ENCODE assay signal across 10 mouse cellular contexts in the genomic region with DNA sequence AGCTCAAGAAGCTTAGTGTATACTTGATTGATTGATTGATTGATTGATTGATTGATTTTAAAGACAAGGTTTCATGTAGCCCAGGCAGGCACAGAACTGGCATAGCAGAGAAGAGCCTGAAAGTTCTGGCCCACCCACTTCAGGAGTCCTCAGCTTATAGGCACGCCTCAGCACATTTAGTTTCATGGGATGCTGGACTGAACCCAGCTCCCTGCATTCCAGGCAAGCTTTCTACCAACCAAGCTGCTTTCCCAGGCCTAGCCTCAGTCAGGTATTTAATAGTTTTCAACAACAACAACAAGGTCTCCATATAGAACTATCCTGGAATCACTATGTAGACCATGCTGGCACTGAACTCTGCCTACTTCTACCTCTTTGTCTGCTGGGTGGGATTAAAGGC. TPM values are rescaled to one million over a fixed set of nuclear protein-coding genes. Genes with fewer than 3 reads are reported as not detected.
DNase-seq lines count a peak whose midpoint lies in the region; TF ChIP-seq lines count a peak whose summit lies in the region.
"Had no signal": no experiment of that assay in that cellular context is flagged by ENCODE, and none has a peak within 500 bp of the region (broad histone marks: within the 10 kb centered on the region; RNA-seq: fewer than 3 reads in every experiment).

No protein-coding gene starts in this region.

- DNase-seq in gastrocnemius, adult 2 months, result no peak
- no peak for DNase-seq in gastrocnemius, postnatal 10 days
- no peak for DNase-seq in testis, postnatal 10 days (ENCODE audit: low spot score)
- DNase-seq in kidney, postnatal 25 days, result peak; percentile 59 to 72
- no peak for DNase-seq in cerebellum, adult 8-10 months
- no peak for DNase-seq in layer of hippocampus, adult 9-10 months (ENCODE audit: low spot score)
- no peak for DNase-seq in lung, postnatal 36 days
- DNase-seq: adrenal gland, postnatal 25 days; right cerebral cortex, postnatal 4 days had no signal

- H3K4me1 ChIP-seq in testis, adult 2 months (ENCODE audit: control insufficient read depth, insufficient read depth, low read length), result peaks cover 10% of the 10 kb centered on the region

- no peak overlapping the region for H3K4me3 ChIP-seq in gastrocnemius, adult 2 months
- H3K4me3 ChIP-seq in testis, adult 2 months (ENCODE audit: control insufficient read depth, low read depth, low read length), result peak overlapping the region; percentile 82; the same call in 1 of the 2 replicates

- no peaks in the 10 kb centered on the region for H3K27me3 ChIP-seq in testis, adult 2 months (ENCODE audit: control insufficient read depth, insufficient read depth, low read length)

- no peak for TF ChIP-seq POLR2A in testis, adult 2 months (IDR thresholded peaks at IDR 0.05; ENCODE audit: control insufficient read depth, low read depth, low read length)

- H3K27ac ChIP-seq in gastrocnemius, adult 2 months, result peak overlapping the region; percentile 83; the same call in 1 of the 2 replicates
- no peak overlapping the region for H3K27ac ChIP-seq in testis, adult 2 months (ENCODE audit: control insufficient read depth, insufficient read depth, low read depth, low read length)

- intact Hi-C loops in gastrocnemius, adult 2 months (cut with DNase I), result no loop called here

- TF ChIP-seq CTCF in gastrocnemius, adult 2 months (IDR thresholded peaks at IDR 0.05), result no peak
- no peak for TF ChIP-seq CTCF in testis, adult 2 months (IDR thresholded peaks at IDR 0.05; ENCODE audit: control insufficient read depth, insufficient read depth, insufficient replicate concordance, low read depth, low read length)

- H3K36me3 ChIP-seq in testis, adult 2 months (ENCODE audit: control insufficient read depth, insufficient read depth, low read length), result no peaks in the 10 kb centered on the region; the same call in 1 of the 2 replicates

RNA-seq across cellular contexts. Expression of gene Shmt1, which starts 2.0 kb away (rescaled TPM):
- total RNA-seq in gastrocnemius, adult 2 months (2021), result 10 to 100 TPM in 1 of 2 experiments, 1 to 10 TPM in 1; 8.3 to 10.0 TPM
- 10 to 100 TPM; 21.7 to 26.3 TPM for total RNA-seq in gastrocnemius, postnatal 10 days (2021)
- polyA plus RNA-seq in testis, adult 2 months (2012; rRNA removed), result 39.3 and 51.5 TPM in 2 replicates

RNA-seq across cellular contexts. Expression of gene Dhrs7b, which starts 20.9 kb away (rescaled TPM):
- total RNA-seq in gastrocnemius, adult 2 months (2021), result 10 to 100 TPM; 20.8 to 23.0 TPM
- total RNA-seq in gastrocnemius, postnatal 10 days (2021), result 10 to 100 TPM; 14.9 to 16.2 TPM
- 19.8 and 19.9 TPM in 2 replicates for polyA plus RNA-seq in testis, adult 2 months (2012; rRNA removed)

RNA-seq across cellular contexts. Expression of gene Smcr8, which starts 32.2 kb away (rescaled TPM):
- 10 to 100 TPM; 19.8 to 20.1 TPM for total RNA-seq in gastrocnemius, adult 2 months (2021)
- total RNA-seq in gastrocnemius, postnatal 10 days (2021), result 10 to 100 TPM; 13.3 to 14.5 TPM
- polyA plus RNA-seq in testis, adult 2 months (2012; rRNA removed), result 4.5 and 4.6 TPM in 2 replicates

RNA-seq across cellular contexts. Expression of gene Top3a, which starts 32.4 kb away (rescaled TPM):
- total RNA-seq in gastrocnemius, adult 2 months (2021), result 1 to 10 TPM; 4.5 to 4.7 TPM
- total RNA-seq in gastrocnemius, postnatal 10 days (2021), result 1 to 10 TPM; 6.5 to 7.6 TPM
- polyA plus RNA-seq in testis, adult 2 months (2012; rRNA removed), result 14.4 and 14.8 TPM in 2 replicates

Comparison
In these comparisons a context has a peak if more than half of its experiments do, and no peak if none do; other contexts are left out.
1. DNase-seq: peak in kidney, postnatal 25 days (2 of 2); none in gastrocnemius, adult 2 months (single experiment), gastrocnemius, postnatal 10 days (single experiment), testis, postnatal 10 days (single experiment), cerebellum, adult 8-10 months (single experiment), layer of hippocampus, adult 9-10 months (single experiment) and lung, postnatal 36 days (single experiment).